9 mouse cellular contexts compared by ENCODE assay signal in genomic region chr5:121586400-121587039, GRCm38 (mm10). TPM values are rescaled to one million over a fixed set of nuclear protein-coding genes. Genes with fewer than 3 reads are reported as not detected.
A peak's percentile ranks its signal among the peaks of the same experiment; 100 is the strongest.
DNase-seq lines count a peak whose midpoint lies in the region; ATAC-seq and TF ChIP-seq lines count a peak whose summit lies in the region.
"Had no signal": no experiment of that assay in that cellular context is flagged by ENCODE, and none has a peak within 500 bp of the region (broad histone marks: within the 10 kb centered on the region; RNA-seq: fewer than 3 reads in every experiment).

No protein-coding gene starts in this region.

- no peaks in the 10 kb centered on the region for H3K9me3 ChIP-seq in limb, embryonic 13.5 days
- H3K9me3 ChIP-seq in limb, embryonic 10.5 days (replicated peaks) = no peaks in the 10 kb centered on the region
- no peaks in the 10 kb centered on the region for H3K9me3 ChIP-seq in kidney, postnatal 0 days (replicated peaks; ENCODE audit: low read length)
- no peaks in the 10 kb centered on the region for H3K9me3 ChIP-seq in liver, embryonic 16.5 days (replicated peaks; ENCODE audit: control insufficient read depth, low read length)
- H3K9me3 ChIP-seq: embryonic facial prominence, embryonic 13.5 days had no signal

- no peak overlapping the region for H3K27ac ChIP-seq in limb, embryonic 13.5 days
- no peak overlapping the region for H3K27ac ChIP-seq in limb, embryonic 10.5 days
- 0 out of 2 replicates have a peak overlapping the region, but pooled peaks have one; percentile 13 for H3K27ac ChIP-seq in kidney, postnatal 0 days
- H3K27ac ChIP-seq in liver, embryonic 16.5 days (ENCODE audit: low read length) = peak overlapping the region; percentile 73
- peak overlapping the region; percentile 76 for H3K27ac ChIP-seq in small intestine, adult 2 months (ENCODE audit: insufficient read depth, low read depth, low read length)
- H3K27ac ChIP-seq: embryonic facial prominence, embryonic 13.5 days had no signal

- no peak overlapping the region for H3K4me2 ChIP-seq in limb, embryonic 13.5 days (replicated peaks)
- no peak overlapping the region for H3K4me2 ChIP-seq in kidney, postnatal 0 days (ENCODE audit: low read length)
- H3K4me2 ChIP-seq in liver, embryonic 16.5 days (ENCODE audit: low read depth, low read length) = peak overlapping the region; percentile 45
- H3K4me2 ChIP-seq: embryonic facial prominence, embryonic 13.5 days had no signal

- no peak for ATAC-seq in limb, embryonic 13.5 days (ENCODE audit: low FRiP score, low read depth)
- peak; percentile 54 for ATAC-seq in common myeloid progenitor, adult 5-6 weeks (replicated peaks; ENCODE audit: low read depth, poor library complexity, severe bottlenecking)
- no peak for ATAC-seq in kidney, postnatal 0 days (replicated peaks; ENCODE audit: low FRiP score, low read depth)
- ATAC-seq in liver, embryonic 16.5 days (ENCODE audit: low read depth) = peak; percentile 20; the same call in 1 of the 2 replicates

- H3K4me1 ChIP-seq in limb, embryonic 13.5 days = peaks cover 19% of the 10 kb centered on the region
- H3K4me1 ChIP-seq in limb, embryonic 10.5 days = peaks cover 21% of the 10 kb centered on the region
- peaks cover 4% of the 10 kb centered on the region; the same call in 1 of the 2 replicates for H3K4me1 ChIP-seq in kidney, postnatal 0 days (replicated peaks; ENCODE audit: insufficient read depth, low read length)
- peaks cover 41% of the 10 kb centered on the region for H3K4me1 ChIP-seq in liver, embryonic 16.5 days (ENCODE audit: control insufficient read depth, low read depth, low read length)
- peaks cover 14% of the 10 kb centered on the region; the same call in 1 of the 2 replicates for H3K4me1 ChIP-seq in small intestine, adult 2 months (ENCODE audit: control insufficient read depth, insufficient read depth, insufficient read length, low read length)

- TF ChIP-seq CTCF in kidney, postnatal 0 days (IDR thresholded peaks at IDR 0.05; ENCODE audit: low read depth) = no peak
- no peak for TF ChIP-seq CTCF in small intestine, adult 2 months (IDR thresholded peaks at IDR 0.05; ENCODE audit: extremely low read depth, insufficient read length, insufficient replicate concordance, low read depth, low read length)

- no peaks in the 10 kb centered on the region; the same call in 1 of the 2 replicates for H3K36me3 ChIP-seq in limb, embryonic 13.5 days
- peaks cover 14% of the 10 kb centered on the region for H3K36me3 ChIP-seq in limb, embryonic 10.5 days
- no peaks in the 10 kb centered on the region for H3K36me3 ChIP-seq in kidney, postnatal 0 days (ENCODE audit: insufficient read depth, low read length)
- H3K36me3 ChIP-seq in liver, embryonic 16.5 days (ENCODE audit: control insufficient read depth, insufficient read depth) = no peaks in the 10 kb centered on the region
- H3K36me3 ChIP-seq in small intestine, adult 2 months (ENCODE audit: control insufficient read depth, insufficient read depth, low read length) = no peaks in the 10 kb centered on the region

- no peak for TF ChIP-seq POLR2A in small intestine, adult 2 months (IDR thresholded peaks at IDR 0.05; ENCODE audit: low read depth, low read length)

- H3K4me3 ChIP-seq in limb, embryonic 13.5 days = no peak overlapping the region
- no peak overlapping the region for H3K4me3 ChIP-seq in limb, embryonic 10.5 days
- no peak overlapping the region for H3K4me3 ChIP-seq in kidney, postnatal 0 days (replicated peaks; ENCODE audit: low read depth, low read length)
- peak overlapping the region; percentile 20 for H3K4me3 ChIP-seq in liver, embryonic 16.5 days (ENCODE audit: low read depth, low read length)
- no peak overlapping the region for H3K4me3 ChIP-seq in small intestine, adult 2 months (ENCODE audit: low read depth, low read length)
- H3K4me3 ChIP-seq: embryonic facial prominence, embryonic 13.5 days had no signal

- H3K27me3 ChIP-seq in limb, embryonic 13.5 days = no peaks in the 10 kb centered on the region
- no peaks in the 10 kb centered on the region for H3K27me3 ChIP-seq in limb, embryonic 10.5 days (ENCODE audit: low read depth, poor library complexity, severe bottlenecking)
- no peaks in the 10 kb centered on the region for H3K27me3 ChIP-seq in kidney, postnatal 0 days (ENCODE audit: insufficient read depth, low read length)
- no peaks in the 10 kb centered on the region for H3K27me3 ChIP-seq in liver, embryonic 16.5 days (ENCODE audit: control insufficient read depth, insufficient read depth, low read depth, low read length)
- H3K27me3 ChIP-seq in small intestine, adult 2 months (ENCODE audit: control insufficient read depth, insufficient read depth, low read length) = no peaks in the 10 kb centered on the region
- H3K27me3 ChIP-seq: embryonic facial prominence, embryonic 13.5 days had no signal

- 0 out of 2 replicates have a peak overlapping the region, but pooled peaks have one; percentile 19 for H3K9ac ChIP-seq in limb, embryonic 13.5 days
- H3K9ac ChIP-seq in kidney, postnatal 0 days (ENCODE audit: low read depth, low read length) = no peak overlapping the region
- peak overlapping the region; percentile 18 for H3K9ac ChIP-seq in liver, embryonic 16.5 days (ENCODE audit: low read depth, low read length)
- H3K9ac ChIP-seq: embryonic facial prominence, embryonic 13.5 days had no signal

- 60% methylated on average over 6 of the region's 6 CpGs for WGBS in limb, embryonic 13.5 days
- WGBS in limb, embryonic 10.5 days = 76% methylated on average over 6 of the region's 6 CpGs
- whole genome bisulfite sequencing in kidney, postnatal 0 days = 49% methylated on average over 6 of the region's 6 CpGs
- WGBS in liver, embryonic 16.5 days (ENCODE audit: insufficient replicate concordance) = 2% methylated on average over 6 of the region's 6 CpGs
- WGBS in small intestine, adult 2 months = 18% methylated on average over 6 of the region's 6 CpGs

- no peak for DNase-seq in limb, embryonic 10.5 days (ENCODE audit: low spot score)
- peak; percentile 39 for DNase-seq in kidney, postnatal 0 days (ENCODE audit: low spot score)
- no peak for DNase-seq in Muller cell, postnatal 12 days (ENCODE audit: inconsistent ontology term)
- DNase-seq in retina, postnatal 1 day = no peak

RNA-seq across cellular contexts. Expression of gene Aldh2, which starts 7.1 kb away (rescaled TPM):
- 255 and 260 TPM in 2 replicates for polyA plus RNA-seq in limb, embryonic 13.5 days (2015; fragmentation: Nextera tagmentation; extraction: Ambion mirVana)
- polyA plus RNA-seq in limb, embryonic 10.5 days (2016; fragmentation: Nextera tagmentation; extraction: Ambion mirVana) = 153 and 163 TPM in 2 replicates
- total RNA-seq in common myeloid progenitor, adult 5-6 weeks (2017) = 255 and 314 TPM in 2 replicates
- 203 and 226 TPM in 2 replicates for polyA plus RNA-seq in kidney, postnatal 0 days (2015; fragmentation: Nextera tagmentation; extraction: Ambion mirVana)
- polyA plus RNA-seq in liver, embryonic 16.5 days (2015; fragmentation: Nextera tagmentation; extraction: Ambion mirVana) = 216 and 250 TPM in 2 replicates
- polyA plus RNA-seq in small intestine, adult 2 months (2012; rRNA removed) = 308 and 324 TPM in 2 replicates

RNA-seq across cellular contexts. Expression of gene Acad12, which starts 32.2 kb away (rescaled TPM):
- 2.1 and 3.2 TPM in 2 replicates for polyA plus RNA-seq in limb, embryonic 13.5 days (2015; fragmentation: Nextera tagmentation; extraction: Ambion mirVana)
- polyA plus RNA-seq in limb, embryonic 10.5 days (2016; fragmentation: Nextera tagmentation; extraction: Ambion mirVana) = 2.6 and 3.5 TPM in 2 replicates
- 1.1 TPM in 2 replicates for total RNA-seq in common myeloid progenitor, adult 5-6 weeks (2017)
- 3.8 and 5.0 TPM in 2 replicates for polyA plus RNA-seq in kidney, postnatal 0 days (2015; fragmentation: Nextera tagmentation; extraction: Ambion mirVana)
- 1.8 and 2.1 TPM in 2 replicates for polyA plus RNA-seq in liver, embryonic 16.5 days (2015; fragmentation: Nextera tagmentation; extraction: Ambion mirVana)
- polyA plus RNA-seq in small intestine, adult 2 months (2012; rRNA removed) = 4.4 and 6.7 TPM in 2 replicates

RNA-seq across cellular contexts. Expression of gene Mapkapk5, which starts 40.8 kb away (rescaled TPM):
- 59.0 and 60.5 TPM in 2 replicates for polyA plus RNA-seq in limb, embryonic 13.5 days (2015; fragmentation: Nextera tagmentation; extraction: Ambion mirVana)
- 50.3 and 60.3 TPM in 2 replicates for polyA plus RNA-seq in limb, embryonic 10.5 days (2016; fragmentation: Nextera tagmentation; extraction: Ambion mirVana)
- total RNA-seq in common myeloid progenitor, adult 5-6 weeks (2017) = 93.8 and 95.0 TPM in 2 replicates
- 35.5 and 40.2 TPM in 2 replicates for polyA plus RNA-seq in kidney, postnatal 0 days (2015; fragmentation: Nextera tagmentation; extraction: Ambion mirVana)
- 19.2 and 21.3 TPM in 2 replicates for polyA plus RNA-seq in liver, embryonic 16.5 days (2015; fragmentation: Nextera tagmentation; extraction: Ambion mirVana)
- polyA plus RNA-seq in small intestine, adult 2 months (2012; rRNA removed) = 20.4 and 36.5 TPM in 2 replicates

RNA-seq across cellular contexts. Expression of gene Adam1a, which starts 41.2 kb away (rescaled TPM):
- polyA plus RNA-seq in limb, embryonic 13.5 days (2015; fragmentation: Nextera tagmentation; extraction: Ambion mirVana) = 2.1 TPM in 2 replicates
- polyA plus RNA-seq in limb, embryonic 10.5 days (2016; fragmentation: Nextera tagmentation; extraction: Ambion mirVana) = 0.90 and 1.3 TPM in 2 replicates
- 3.1 and 3.4 TPM in 2 replicates for total RNA-seq in common myeloid progenitor, adult 5-6 weeks (2017)
- 0.72 and 1.0 TPM in 2 replicates for polyA plus RNA-seq in kidney, postnatal 0 days (2015; fragmentation: Nextera tagmentation; extraction: Ambion mirVana)
- polyA plus RNA-seq in liver, embryonic 16.5 days (2015; fragmentation: Nextera tagmentation; extraction: Ambion mirVana) = 0.29 and 0.30 TPM in 2 replicates
- polyA plus RNA-seq in small intestine, adult 2 months (2012; rRNA removed) = 1.9 and 3.7 TPM in 2 replicates

RNA-seq across cellular contexts. Expression of gene Gm42878, which starts 41.2 kb away (rescaled TPM):
- not detected in 2 replicates for polyA plus RNA-seq in limb, embryonic 13.5 days (2015; fragmentation: Nextera tagmentation; extraction: Ambion mirVana)
- not detected in 2 replicates for polyA plus RNA-seq in limb, embryonic 10.5 days (2016; fragmentation: Nextera tagmentation; extraction: Ambion mirVana)
- not detected in 2 replicates for total RNA-seq in common myeloid progenitor, adult 5-6 weeks (2017)
- polyA plus RNA-seq in kidney, postnatal 0 days (2015; fragmentation: Nextera tagmentation; extraction: Ambion mirVana) = 0.32 TPM in 1 of 2 replicates, not detected in the other
- not detected in 2 replicates for polyA plus RNA-seq in liver, embryonic 16.5 days (2015; fragmentation: Nextera tagmentation; extraction: Ambion mirVana)
- polyA plus RNA-seq in small intestine, adult 2 months (2012; rRNA removed) = not detected in 2 replicates
- polyA plus RNA-seq: embryonic facial prominence, embryonic 13.5 days had no signal

Comparison
In these comparisons a context has a peak if more than half of its experiments do, and no peak if none do; other contexts are left out.
1. ATAC-seq: peak in common myeloid progenitor, adult 5-6 weeks (single experiment) and liver, embryonic 16.5 days (single experiment); none in limb, embryonic 13.5 days (single experiment) and kidney, postnatal 0 days (single experiment).
2. H3K27ac ChIP-seq: peak in kidney, postnatal 0 days (single experiment), liver, embryonic 16.5 days (single experiment) and small intestine, adult 2 months (single experiment); none in limb, embryonic 13.5 days (single experiment) and limb, embryonic 10.5 days (single experiment).